Comparison of ENCODE assay signal across 23 mouse cellular contexts in genomic region chr2:17986694-17987093, GRCm38 (mm10). TPM values are rescaled to one million over a fixed set of nuclear protein-coding genes. Genes with fewer than 3 reads are reported as not detected.
"Had no signal": no experiment of that assay in that cellular context is flagged by ENCODE, and none has a peak within 500 bp of the region (broad histone marks: within the 10 kb centered on the region; RNA-seq: fewer than 3 reads in every experiment).

No protein-coding gene starts in this region.

- H3K9ac ChIP-seq: lung, embryonic 14.5 days; midbrain, embryonic 13.5 days; neural tube, embryonic 13.5 days; neural tube, embryonic 15.5 days; stomach, embryonic 15.5 days had no signal

- H3K9me3 ChIP-seq: neural tube, embryonic 13.5 days; neural tube, embryonic 15.5 days; stomach, embryonic 15.5 days had no signal

- ATAC-seq: midbrain, embryonic 13.5 days; midbrain, embryonic 16.5 days had no signal

- H3K4me3 ChIP-seq: midbrain, embryonic 10.5 days; midbrain, embryonic 13.5 days; myocyte; neural tube, embryonic 13.5 days; neural tube, embryonic 15.5 days; stomach, embryonic 15.5 days had no signal

- H3K4me1 ChIP-seq: midbrain, embryonic 13.5 days; neural tube, embryonic 13.5 days; neural tube, embryonic 15.5 days; stomach, embryonic 15.5 days had no signal

- H3K27me3 ChIP-seq: midbrain, embryonic 13.5 days; neural tube, embryonic 13.5 days; neural tube, embryonic 15.5 days; stomach, embryonic 15.5 days had no signal

- DNase-seq: lung, adult 18-20 months; lung, embryonic 14.5 days; lung, postnatal 10 days; lung, postnatal 4 days; right cerebral cortex, postnatal 14 days; thymus, adult 2 months; thymus, postnatal 25 days; thymus, postnatal 4 days had no signal

- H3K4me2 ChIP-seq: lung, embryonic 14.5 days; midbrain, embryonic 13.5 days; neural tube, embryonic 13.5 days; neural tube, embryonic 15.5 days; stomach, embryonic 15.5 days had no signal

- H3K27ac ChIP-seq: midbrain, embryonic 10.5 days; midbrain, embryonic 13.5 days; neural tube, embryonic 13.5 days; neural tube, embryonic 15.5 days; stomach, embryonic 15.5 days; stomach, postnatal 0 days had no signal

- H3K36me3 ChIP-seq: midbrain, embryonic 10.5 days; midbrain, embryonic 13.5 days; neural tube, embryonic 13.5 days; neural tube, embryonic 15.5 days; stomach, embryonic 15.5 days had no signal

RNA-seq across cellular contexts. Expression of gene H2al2a, which starts 10.1 kb away (rescaled TPM):
- total RNA-seq: megakaryocyte, adult 5-6 weeks; megakaryocyte-erythroid progenitor cell, adult 5-6 weeks had no signal
- polyA plus RNA-seq: liver, embryonic 16.5 days; lung, embryonic 14.5 days; lung, embryonic 16.5 days; midbrain, embryonic 10.5 days; midbrain, embryonic 13.5 days; midbrain, embryonic 16.5 days; myocyte; neural tube, embryonic 11.5 days; neural tube, embryonic 13.5 days; neural tube, embryonic 15.5 days; spleen, adult 2 months; stomach, embryonic 15.5 days; stomach, postnatal 0 days; thymus, adult 2 months; urinary bladder, adult 2 months had no signal

RNA-seq across cellular contexts. Expression of gene A930004D18Rik, which starts 50.8 kb away (rescaled TPM):
- total RNA-seq: megakaryocyte-erythroid progenitor cell, adult 5-6 weeks had no signal
